8 mouse cellular contexts compared by ENCODE assay signal in genomic region chr5:120567253-120567701, GRCm38 (mm10). TPM values are rescaled to one million over a fixed set of nuclear protein-coding genes. Genes with fewer than 3 reads are reported as not detected.
A peak's percentile ranks its signal among the peaks of the same experiment; 100 is the strongest.
DNase-seq lines count a peak whose midpoint lies in the region; ATAC-seq and TF ChIP-seq lines count a peak whose summit lies in the region.

No protein-coding gene starts in this region.

- no peak for TF ChIP-seq CTCF in E14TG2a.4 (conservative IDR thresholded peaks at IDR 0.05; ENCODE audit: low read length)
- no peak for TF ChIP-seq CTCF in thymus, adult 2 months (IDR thresholded peaks at IDR 0.05; ENCODE audit: borderline replicate concordance, control insufficient read depth, extremely low read depth, insufficient read depth, low read length, poor library complexity)

- no peak for TF ChIP-seq POLR2A in thymus, adult 2 months (IDR thresholded peaks at IDR 0.05; ENCODE audit: control insufficient read depth, extremely low read depth, insufficient read depth, low read length, poor library complexity)

- ATAC-seq in forebrain, embryonic 15.5 days (replicated peaks): peak; percentile 29
- peak; percentile 20; the same call in 1 of the 2 replicates for ATAC-seq in midbrain, embryonic 16.5 days

- peak; percentile 71 for DNase-seq in adrenal gland, postnatal 25 days
- DNase-seq in heart, postnatal 4 days: peak; percentile 74
- DNase-seq in left cerebral cortex, postnatal 4 days: peak; percentile 87
- no peak for DNase-seq in thymus, adult 2 months
- no peak for DNase-seq in frontal cortex, postnatal 25 days (ENCODE audit: low spot score in 2 of 2)

- H3K4me2 ChIP-seq in forebrain, embryonic 15.5 days (replicated peaks): 0 out of 2 replicates have a peak overlapping the region, but pooled peaks have one; percentile 22
- H3K4me2 ChIP-seq in midbrain, embryonic 16.5 days (ENCODE audit: low read length): peak overlapping the region; percentile 31

- H3K9me3 ChIP-seq in E14TG2a.4 (ENCODE audit: low read length): no peaks in the 10 kb centered on the region
- H3K9me3 ChIP-seq in forebrain, embryonic 15.5 days: no peaks in the 10 kb centered on the region
- H3K9me3 ChIP-seq in midbrain, embryonic 16.5 days (replicated peaks; ENCODE audit: control insufficient read depth, low read length, poor library complexity, severe bottlenecking): no peaks in the 10 kb centered on the region

- intact Hi-C loops in left cerebral cortex, postnatal 4 days (cut with DNase I): no loop called here

- H3K9ac ChIP-seq in forebrain, embryonic 15.5 days (replicated peaks): no peak overlapping the region
- H3K9ac ChIP-seq in midbrain, embryonic 16.5 days (ENCODE audit: low read depth, low read length): peak overlapping the region; percentile 50

- H3K27ac ChIP-seq in forebrain, embryonic 15.5 days (replicated peaks): peak overlapping the region; percentile 90
- H3K27ac ChIP-seq in midbrain, embryonic 16.5 days (ENCODE audit: low read length): peak overlapping the region; percentile 81
- no peak overlapping the region for H3K27ac ChIP-seq in thymus, adult 2 months (ENCODE audit: control insufficient read depth, insufficient read depth, low read length)

- WGBS in forebrain, embryonic 15.5 days: 11% methylated on average over 21 of the region's 21 CpGs
- WGBS in midbrain, embryonic 16.5 days: 11% methylated on average over 21 of the region's 21 CpGs
- WGBS in thymus, adult 2 months: 95% methylated on average over 21 of the region's 21 CpGs

- H3K4me1 ChIP-seq in E14TG2a.4 (replicated peaks; ENCODE audit: low read depth, low read length): peaks cover 48% of the 10 kb centered on the region
- H3K4me1 ChIP-seq in forebrain, embryonic 15.5 days: peaks cover 80% of the 10 kb centered on the region
- peaks cover 53% of the 10 kb centered on the region for H3K4me1 ChIP-seq in midbrain, embryonic 16.5 days (ENCODE audit: control insufficient read depth, insufficient read depth, low read length)
- peaks cover 31% of the 10 kb centered on the region for H3K4me1 ChIP-seq in thymus, adult 2 months (replicated peaks; ENCODE audit: control insufficient read depth, insufficient read depth, low read length)

- no peaks in the 10 kb centered on the region for H3K36me3 ChIP-seq in E14TG2a.4 (ENCODE audit: insufficient read depth, low read length)
- H3K36me3 ChIP-seq in forebrain, embryonic 15.5 days: no peaks in the 10 kb centered on the region
- H3K36me3 ChIP-seq in midbrain, embryonic 16.5 days (ENCODE audit: control insufficient read depth, insufficient read depth, low read length): no peaks in the 10 kb centered on the region
- no peaks in the 10 kb centered on the region for H3K36me3 ChIP-seq in thymus, adult 2 months (ENCODE audit: control insufficient read depth, insufficient read depth, low read length)

- peak overlapping the region; percentile 65 for H3K4me3 ChIP-seq in E14TG2a.4 (replicated peaks; ENCODE audit: low read length)
- H3K4me3 ChIP-seq in forebrain, embryonic 15.5 days: no peak overlapping the region
- H3K4me3 ChIP-seq in midbrain, embryonic 16.5 days (ENCODE audit: low read depth, low read length): peak overlapping the region; percentile 9; the same call in 1 of the 2 replicates
- H3K4me3 ChIP-seq in thymus, adult 2 months (ENCODE audit: control insufficient read depth, insufficient read depth, low read length): no peak overlapping the region

- H3K27me3 ChIP-seq in E14TG2a.4 (ENCODE audit: insufficient read depth, low read length): peaks cover 9% of the 10 kb centered on the region
- H3K27me3 ChIP-seq in forebrain, embryonic 15.5 days: no peaks in the 10 kb centered on the region
- H3K27me3 ChIP-seq in midbrain, embryonic 16.5 days (ENCODE audit: control insufficient read depth, insufficient read depth, low read depth, low read length): no peaks in the 10 kb centered on the region
- H3K27me3 ChIP-seq in thymus, adult 2 months (ENCODE audit: control insufficient read depth, insufficient read depth, low read length): no peaks in the 10 kb centered on the region

RNA-seq across cellular contexts. Expression of gene Tpcn1, which starts 21.2 kb away (rescaled TPM):
- total RNA-seq in adrenal gland, postnatal 25 days (2021): 40.2 and 42.4 TPM in 2 replicates
- polyA plus RNA-seq in forebrain, embryonic 15.5 days (2015; fragmentation: Nextera tagmentation; extraction: Ambion mirVana): 17.4 and 19.9 TPM in 2 replicates
- 10 to 100 TPM; 31.6 to 34.2 TPM for total RNA-seq in heart, postnatal 4 days (2021)
- 10 to 100 TPM; 42.0 to 44.1 TPM for total RNA-seq in left cerebral cortex, postnatal 4 days (2021)
- polyA plus RNA-seq in midbrain, embryonic 16.5 days (2015; fragmentation: Nextera tagmentation; extraction: Ambion mirVana): 13.1 and 13.5 TPM in 2 replicates
- 203 and 208 TPM in 2 replicates for polyA plus RNA-seq in thymus, adult 2 months (2012; rRNA removed)

RNA-seq across cellular contexts. Expression of gene Iqcd, which starts 21.5 kb away (rescaled TPM):
- 0.57 and 0.67 TPM in 2 replicates for total RNA-seq in adrenal gland, postnatal 25 days (2021)
- polyA plus RNA-seq in forebrain, embryonic 15.5 days (2015; fragmentation: Nextera tagmentation; extraction: Ambion mirVana): 1.5 and 2.1 TPM in 2 replicates
- total RNA-seq in heart, postnatal 4 days (2021): not detected
- total RNA-seq in left cerebral cortex, postnatal 4 days (2021): under 1 TPM; 0.58 to 0.64 TPM
- polyA plus RNA-seq in midbrain, embryonic 16.5 days (2015; fragmentation: Nextera tagmentation; extraction: Ambion mirVana): 2.0 and 2.1 TPM in 2 replicates
- polyA plus RNA-seq in thymus, adult 2 months (2012; rRNA removed): 2.8 and 3.0 TPM in 2 replicates

RNA-seq across cellular contexts. Expression of gene Rita1, which starts 45.1 kb away (rescaled TPM):
- 15.9 and 17.5 TPM in 2 replicates for total RNA-seq in adrenal gland, postnatal 25 days (2021)
- polyA plus RNA-seq in forebrain, embryonic 15.5 days (2015; fragmentation: Nextera tagmentation; extraction: Ambion mirVana): 22.4 and 23.0 TPM in 2 replicates
- 10 to 100 TPM; 10.7 to 10.8 TPM for total RNA-seq in heart, postnatal 4 days (2021)
- 10 to 100 TPM; 22.7 to 26.0 TPM for total RNA-seq in left cerebral cortex, postnatal 4 days (2021)
- 27.2 and 33.1 TPM in 2 replicates for polyA plus RNA-seq in midbrain, embryonic 16.5 days (2015; fragmentation: Nextera tagmentation; extraction: Ambion mirVana)
- polyA plus RNA-seq in thymus, adult 2 months (2012; rRNA removed): 18.8 and 20.6 TPM in 2 replicates

RNA-seq across cellular contexts. Expression of gene Ddx54, which starts 45.3 kb away (rescaled TPM):
- 50.5 and 54.7 TPM in 2 replicates for total RNA-seq in adrenal gland, postnatal 25 days (2021)
- 46.9 and 49.0 TPM in 2 replicates for polyA plus RNA-seq in forebrain, embryonic 15.5 days (2015; fragmentation: Nextera tagmentation; extraction: Ambion mirVana)
- 10 to 100 TPM; 30.8 to 32.0 TPM for total RNA-seq in heart, postnatal 4 days (2021)
- total RNA-seq in left cerebral cortex, postnatal 4 days (2021): 10 to 100 TPM; 52.0 to 55.4 TPM
- 38.7 and 39.9 TPM in 2 replicates for polyA plus RNA-seq in midbrain, embryonic 16.5 days (2015; fragmentation: Nextera tagmentation; extraction: Ambion mirVana)
- 429 and 448 TPM in 2 replicates for polyA plus RNA-seq in thymus, adult 2 months (2012; rRNA removed)

RNA-seq across cellular contexts. Expression of gene Slc8b1, which starts 56.3 kb away (rescaled TPM):
- 34.5 and 55.3 TPM in 2 replicates for total RNA-seq in adrenal gland, postnatal 25 days (2021)
- polyA plus RNA-seq in forebrain, embryonic 15.5 days (2015; fragmentation: Nextera tagmentation; extraction: Ambion mirVana): 2.2 and 2.4 TPM in 2 replicates
- total RNA-seq in heart, postnatal 4 days (2021): 1 to 10 TPM; 8.7 to 9.3 TPM
- 1 to 10 TPM; 3.3 to 4.6 TPM for total RNA-seq in left cerebral cortex, postnatal 4 days (2021)
- 2.0 and 2.3 TPM in 2 replicates for polyA plus RNA-seq in midbrain, embryonic 16.5 days (2015; fragmentation: Nextera tagmentation; extraction: Ambion mirVana)
- 21.9 and 29.1 TPM in 2 replicates for polyA plus RNA-seq in thymus, adult 2 months (2012; rRNA removed)

Comparison
In these comparisons a context has a peak if more than half of its experiments do, and no peak if none do; other contexts are left out.
1. H3K4me3 ChIP-seq: peak in E14TG2a.4 (single experiment) and midbrain, embryonic 16.5 days (single experiment); none in forebrain, embryonic 15.5 days (single experiment) and thymus, adult 2 months (single experiment).
2. DNase-seq: peak in adrenal gland, postnatal 25 days (single experiment), heart, postnatal 4 days (single experiment) and left cerebral cortex, postnatal 4 days (single experiment); none in thymus, adult 2 months (single experiment) and frontal cortex, postnatal 25 days (0 of 2).